Mouse (Mus musculus): ENCODE measurements around the gene Spata2.

Spata2 gene

DNA sequence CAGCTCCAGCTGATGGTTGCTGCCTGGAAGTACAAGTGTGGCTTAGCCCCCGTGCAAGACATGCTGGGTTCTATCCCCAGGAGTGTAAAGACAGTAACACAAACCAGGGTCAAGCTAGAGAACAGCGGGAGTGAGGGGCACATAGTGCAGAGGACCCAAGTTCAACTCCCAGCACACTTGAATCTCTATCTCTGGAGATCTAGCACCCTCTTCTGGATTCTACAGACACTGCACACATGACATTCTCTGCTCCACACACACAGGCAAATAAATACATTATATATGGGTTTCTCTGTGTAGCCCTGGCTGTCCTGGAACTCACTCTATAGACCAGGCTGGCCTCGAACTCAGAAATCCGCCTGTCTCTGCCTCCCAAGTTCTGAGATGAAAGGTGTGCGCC lies 20.3 kb upstream of the Spata2 start:
- intact Hi-C loops (cut with DNase I) = no loop called here

DNA sequence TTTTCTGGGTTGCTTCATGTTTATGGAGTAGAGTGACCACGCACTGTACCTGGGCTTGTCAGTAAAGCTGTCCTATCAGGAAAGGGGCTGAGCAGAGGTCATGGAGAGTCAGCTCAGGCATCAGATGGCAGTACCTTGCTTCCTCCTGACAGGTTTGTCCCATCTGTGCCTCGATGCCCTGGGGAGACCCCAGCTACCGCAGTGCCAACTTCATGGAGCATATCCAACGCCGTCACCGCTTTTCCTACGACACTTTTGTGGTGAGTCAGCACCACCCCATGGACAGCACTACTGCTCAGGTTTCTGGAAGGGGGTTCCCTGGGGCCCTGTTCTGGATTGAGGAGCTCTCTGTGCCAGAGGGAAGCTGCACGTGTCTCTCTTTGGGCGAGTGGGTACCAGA lies 19.7 kb upstream of the Spata2 start:
- intact Hi-C loops (cut with DNase I) = no loop called here

DNA sequence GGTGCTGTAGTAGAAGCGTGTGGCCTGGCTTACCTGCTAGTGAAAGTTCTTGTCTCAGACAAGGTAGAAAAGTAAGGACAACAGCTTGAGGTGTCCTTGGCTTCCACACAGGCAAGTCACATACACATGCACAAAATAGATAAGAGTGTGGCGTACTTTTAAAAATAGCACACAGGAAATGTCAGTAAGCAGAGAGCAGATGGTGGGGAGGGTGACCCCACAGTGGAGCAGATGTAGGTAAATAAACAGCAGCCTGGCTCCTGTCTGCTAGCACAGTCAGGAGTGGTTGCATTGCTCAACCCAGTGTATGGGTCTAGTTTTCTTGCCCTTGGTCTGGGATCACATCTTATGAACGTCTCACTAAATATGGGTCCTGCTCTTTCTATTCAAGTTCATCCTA lies 17.8 kb upstream of the Spata2 start:
- intact Hi-C loops (cut with DNase I) = no loop called here

DNA sequence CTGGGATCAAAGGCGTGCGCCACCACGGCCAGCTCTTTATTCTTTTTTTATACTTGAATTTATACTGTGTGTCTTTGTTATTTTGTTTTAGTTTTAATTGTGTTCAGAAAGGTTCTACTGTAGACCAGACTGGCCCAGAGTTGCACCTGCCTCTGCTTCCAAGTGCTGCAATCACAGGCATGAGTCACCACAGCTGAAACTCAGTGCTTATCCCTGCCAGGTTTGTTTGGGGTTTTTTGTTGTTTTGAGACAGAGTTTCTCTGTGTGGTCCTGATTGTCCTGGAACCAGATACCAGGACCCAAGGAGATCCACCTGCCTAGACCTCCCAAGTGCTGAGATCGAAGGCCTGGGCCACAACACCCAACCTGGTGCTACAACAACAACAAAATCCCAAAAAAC lies 15.9 kb upstream of the Spata2 start:
- intact Hi-C loops (cut with DNase I) = no loop called here

DNA sequence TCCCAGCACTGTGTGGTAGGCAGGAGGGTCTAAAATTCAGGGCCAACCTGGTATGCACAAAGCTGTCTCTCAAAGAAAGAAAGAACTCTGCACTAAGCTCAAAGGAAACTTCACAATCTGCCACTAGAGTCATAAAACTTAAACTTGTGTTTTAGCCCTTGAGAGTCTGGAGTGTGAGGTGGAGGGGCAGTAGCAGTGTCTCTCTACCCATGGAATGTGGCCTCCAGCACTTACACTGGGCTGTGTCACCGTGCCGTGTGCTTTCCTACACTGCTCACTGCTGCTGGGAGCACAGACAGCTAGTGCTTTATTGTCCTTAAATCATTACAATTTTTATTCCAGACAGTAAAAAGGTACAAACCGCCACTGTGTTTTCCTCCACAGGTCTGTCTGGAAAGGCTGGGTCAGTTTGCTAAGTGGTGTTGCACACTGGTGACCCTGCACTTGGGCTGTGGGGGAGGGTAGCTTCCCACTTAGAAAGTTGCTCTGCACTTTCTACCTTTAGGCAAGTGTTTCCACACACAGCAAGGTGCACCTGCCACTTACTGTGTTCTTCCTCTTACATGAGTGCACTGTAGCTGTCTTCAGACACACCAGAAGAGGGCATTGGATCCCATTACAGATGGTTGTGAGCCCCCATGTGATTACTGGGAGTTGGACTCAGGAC lies 15.2 kb upstream of the Spata2 start:
- intact Hi-C loops (cut with DNase I) = no loop called here

DNA sequence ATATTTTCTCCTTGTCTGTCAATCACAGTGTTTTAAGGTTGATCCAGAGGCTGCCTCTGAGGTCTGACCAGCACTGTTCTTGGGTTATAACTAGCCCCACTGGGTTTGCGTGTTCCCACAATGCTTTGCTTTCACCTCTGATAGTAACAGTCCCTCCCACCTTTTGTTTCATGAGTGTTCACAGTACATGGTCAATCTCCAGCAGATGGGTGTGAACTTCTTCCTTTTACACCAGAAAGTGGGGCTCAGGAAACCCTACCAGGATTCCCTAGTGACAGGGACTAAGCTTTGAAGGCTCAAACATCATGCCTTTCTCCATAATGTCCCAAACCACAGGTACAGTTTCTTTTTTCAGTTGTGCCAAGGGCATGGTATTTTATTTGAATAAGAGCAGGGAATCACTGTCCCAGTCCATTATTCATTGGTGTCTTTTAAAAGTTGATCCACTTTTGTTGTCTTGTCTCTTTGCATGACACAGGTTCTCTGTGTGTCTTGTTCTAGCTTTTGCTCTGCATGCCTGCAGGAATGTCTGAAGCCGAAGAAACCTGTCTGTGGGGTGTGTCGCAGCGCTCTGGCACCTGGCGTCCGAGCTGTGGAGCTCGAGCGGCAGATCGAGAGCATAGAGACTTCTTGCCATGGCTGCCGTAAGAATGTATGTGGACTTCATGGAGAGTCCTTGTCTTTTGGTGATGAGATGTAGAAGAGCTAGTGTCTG lies 14.0 kb upstream of the Spata2 start:
- intact Hi-C loops (cut with DNase I) = no loop called here

DNA sequence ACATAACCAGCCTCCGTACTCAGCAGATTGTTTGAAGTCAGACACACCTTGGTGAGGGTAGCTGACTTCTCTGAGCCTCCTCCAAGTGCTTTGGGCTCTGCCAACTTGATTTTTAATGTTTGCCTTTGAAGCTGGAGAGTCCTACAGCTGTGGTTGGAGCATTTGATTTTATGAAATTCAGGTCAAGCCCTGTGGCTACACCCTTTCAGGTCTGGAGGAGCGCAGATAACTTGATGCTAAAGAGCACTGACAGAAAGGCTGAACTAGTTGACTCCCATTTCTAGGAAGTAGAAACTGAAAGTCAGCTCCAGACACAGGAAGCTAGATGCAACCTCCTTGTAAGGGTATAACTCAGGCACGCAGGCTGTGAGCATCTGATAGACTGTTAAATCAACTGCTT lies 12.4 kb upstream of the Spata2 start:
- intact Hi-C loops (cut with DNase I) = no loop called here

DNA sequence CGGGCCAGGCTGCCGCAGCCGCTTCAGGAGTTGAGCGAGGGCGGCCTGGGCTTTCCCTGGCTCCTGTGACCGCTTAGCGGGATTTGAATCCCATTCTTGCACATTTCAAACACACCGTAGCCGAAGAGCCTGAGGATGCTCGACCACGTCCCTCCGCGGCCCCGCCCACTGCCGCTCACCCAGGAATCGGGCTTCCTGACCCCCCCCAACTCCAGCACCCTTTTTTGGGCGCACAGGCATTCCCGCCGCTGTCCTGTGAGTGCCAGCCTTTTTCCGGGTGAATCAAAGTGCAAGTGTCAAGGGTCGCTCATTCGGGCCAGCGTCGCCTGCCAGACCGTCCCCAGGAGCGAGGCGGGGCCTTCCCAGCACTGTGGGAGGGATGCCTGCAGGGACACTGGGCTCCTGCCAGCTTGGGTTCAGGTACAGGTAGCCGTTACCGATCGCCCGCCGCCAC lies 11.2 kb upstream of the Spata2 start:
- intact Hi-C loops (cut with DNase I) = no loop called here

DNA sequence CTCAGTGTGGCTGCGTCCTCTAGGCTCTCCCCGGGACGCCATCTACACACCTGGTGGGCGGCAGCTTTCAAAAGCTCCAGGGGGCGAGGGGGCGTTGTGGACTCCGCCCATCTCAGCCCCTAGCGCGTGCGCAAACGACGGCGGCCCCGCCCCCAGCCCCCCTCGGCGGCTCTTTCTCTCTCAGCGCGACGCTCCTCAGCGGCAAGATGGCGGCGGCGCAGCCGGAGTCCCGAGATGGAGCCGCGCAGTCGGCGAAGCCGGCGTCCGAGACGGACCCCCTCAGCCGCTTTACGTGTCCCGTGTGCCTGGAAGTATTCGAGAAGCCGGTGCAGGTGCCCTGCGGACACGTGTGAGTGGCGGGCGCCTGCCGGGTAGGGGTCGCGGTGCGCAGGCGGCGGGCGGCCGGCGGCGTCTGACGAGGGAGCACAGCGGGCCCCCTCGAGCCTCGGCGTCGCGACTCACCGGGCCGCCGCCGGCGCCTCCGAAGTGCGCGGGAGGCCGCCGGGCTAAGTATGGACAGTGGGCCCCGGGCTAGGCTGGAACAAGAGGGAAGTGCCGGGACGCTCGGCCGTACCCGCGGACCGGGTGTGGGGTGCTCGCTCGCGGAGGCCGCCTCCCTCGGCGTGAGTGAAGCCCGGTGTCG lies 10.7 kb upstream of the Spata2 start:
- intact Hi-C loops (cut with DNase I) = no loop called here

DNA sequence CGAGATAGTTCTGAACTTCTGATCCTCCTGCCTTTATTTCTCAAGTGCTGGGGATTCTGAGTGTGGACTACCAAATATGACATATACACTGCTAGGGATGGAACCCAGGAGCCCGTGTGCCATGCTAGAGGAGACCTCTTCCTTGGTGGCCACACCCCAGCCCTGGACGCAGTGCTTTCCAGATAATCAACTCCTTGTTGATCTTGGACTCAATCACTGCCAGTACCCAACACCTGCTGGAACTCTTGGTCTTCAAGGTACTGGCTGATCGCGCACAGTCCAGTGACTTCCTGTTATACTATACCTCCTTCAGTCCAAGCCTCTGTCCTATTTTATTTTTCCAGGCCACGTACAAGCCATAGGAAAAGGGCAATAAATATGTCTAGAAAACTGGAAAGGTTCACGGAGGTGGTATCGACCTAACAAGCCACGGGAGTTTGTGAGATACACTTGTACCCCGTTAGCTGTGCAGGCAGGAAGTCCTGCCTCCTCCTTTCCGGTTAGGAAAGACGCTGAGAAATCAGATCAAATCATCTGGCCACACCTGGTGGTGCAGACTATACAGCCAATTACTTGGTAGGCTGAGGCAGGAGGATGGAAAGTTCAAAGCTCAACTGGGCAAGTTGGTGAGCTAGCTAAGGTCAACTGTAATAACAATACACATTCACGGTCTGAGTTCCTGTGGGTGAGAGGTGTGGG lies 10.0 kb upstream of the Spata2 start:
- intact Hi-C loops (cut with DNase I) = no loop called here

DNA sequence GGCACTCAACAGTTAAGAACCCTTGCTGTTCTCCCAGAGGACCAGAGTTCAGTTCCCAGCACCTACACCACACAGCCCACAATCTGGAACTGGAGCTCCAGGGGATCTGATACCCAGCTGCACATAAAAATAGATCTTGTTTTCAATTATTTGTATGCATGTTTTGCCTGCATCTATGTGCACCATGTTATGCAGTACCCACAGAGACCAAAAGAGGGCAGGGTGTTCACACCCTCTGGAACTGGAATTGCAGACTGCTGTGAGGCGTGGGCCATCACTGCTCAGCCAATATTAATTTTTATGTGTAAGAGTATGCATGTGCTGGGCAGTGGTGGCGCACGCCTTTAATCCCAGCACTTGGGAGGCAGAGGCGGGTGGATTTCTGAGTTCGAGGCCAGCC lies 4.6 kb upstream of the Spata2 start:
- intact Hi-C loops (cut with DNase I) = no loop called here

DNA sequence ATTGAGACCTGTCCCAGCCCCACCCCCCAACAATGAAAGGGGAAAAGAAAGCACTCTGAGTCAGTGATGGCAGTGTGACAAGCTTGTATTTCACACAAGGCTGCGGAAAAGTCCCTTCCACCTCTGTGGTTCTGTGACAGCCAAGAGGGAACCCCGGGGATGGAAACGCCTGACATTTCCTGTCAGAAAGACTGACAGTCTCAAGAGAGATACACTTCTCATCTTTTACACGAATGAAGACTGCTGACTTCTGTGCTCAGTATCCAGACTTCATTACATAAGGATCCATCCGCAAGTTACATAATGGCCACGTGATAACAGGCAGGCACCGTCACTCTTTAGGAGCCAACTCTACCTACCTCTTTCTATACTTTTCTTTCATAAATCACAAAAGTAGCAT lies 3.8 kb upstream of the Spata2 start:
- intact Hi-C loops (cut with DNase I) = no loop called here

DNA sequence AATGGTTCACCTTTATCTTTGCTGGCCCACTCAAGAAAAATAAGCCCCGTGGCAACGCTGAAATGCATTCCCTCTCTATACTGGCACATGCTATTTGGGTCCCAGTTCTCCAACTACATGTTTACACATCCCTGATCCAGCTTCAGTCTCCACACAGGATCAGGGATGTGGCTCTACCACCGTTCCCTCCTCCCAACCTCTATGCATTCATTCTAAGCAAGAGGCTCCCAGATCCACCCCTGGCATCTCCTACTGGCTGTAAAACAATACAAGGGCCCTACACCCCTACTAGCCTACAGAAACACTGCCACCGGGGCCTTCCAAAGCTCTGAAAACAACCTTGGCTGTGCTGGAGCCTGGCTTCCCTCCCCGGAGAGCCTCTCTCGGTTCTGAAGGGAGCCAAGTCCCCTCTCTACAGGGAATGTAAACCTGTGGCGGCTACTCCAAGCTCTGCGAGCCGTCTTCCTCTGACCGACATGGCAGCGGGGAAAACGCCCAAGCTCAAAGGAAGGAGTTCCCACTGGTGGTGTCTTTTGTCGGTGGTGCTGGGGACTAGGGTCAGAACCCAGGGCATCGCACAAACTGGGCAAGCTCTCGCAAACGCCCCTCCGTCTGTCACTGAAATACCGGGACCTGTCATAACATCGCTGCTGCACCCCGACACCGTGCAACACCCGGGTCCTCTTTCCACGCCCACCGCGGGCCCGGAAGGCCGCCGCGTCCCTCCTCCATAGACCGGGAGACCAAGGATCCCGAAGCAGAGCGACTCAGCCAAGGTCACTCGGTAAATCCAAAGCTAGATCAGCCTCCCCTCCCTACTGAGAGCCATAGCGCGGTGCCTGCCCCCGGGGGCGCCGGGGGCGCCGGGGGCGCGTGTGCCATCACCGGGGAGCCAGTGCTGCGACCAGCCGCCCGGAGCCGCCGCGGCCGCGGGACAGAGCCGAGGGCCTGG lies 654 bp downstream of the Spata2 start, which contains the start of gene Rnf114:
Rnf114 (plus strand) TSS at position 889 of the 952 bp plus-strand sequence.
- intact Hi-C loops (cut with DNase I) = no loop called here

DNA sequence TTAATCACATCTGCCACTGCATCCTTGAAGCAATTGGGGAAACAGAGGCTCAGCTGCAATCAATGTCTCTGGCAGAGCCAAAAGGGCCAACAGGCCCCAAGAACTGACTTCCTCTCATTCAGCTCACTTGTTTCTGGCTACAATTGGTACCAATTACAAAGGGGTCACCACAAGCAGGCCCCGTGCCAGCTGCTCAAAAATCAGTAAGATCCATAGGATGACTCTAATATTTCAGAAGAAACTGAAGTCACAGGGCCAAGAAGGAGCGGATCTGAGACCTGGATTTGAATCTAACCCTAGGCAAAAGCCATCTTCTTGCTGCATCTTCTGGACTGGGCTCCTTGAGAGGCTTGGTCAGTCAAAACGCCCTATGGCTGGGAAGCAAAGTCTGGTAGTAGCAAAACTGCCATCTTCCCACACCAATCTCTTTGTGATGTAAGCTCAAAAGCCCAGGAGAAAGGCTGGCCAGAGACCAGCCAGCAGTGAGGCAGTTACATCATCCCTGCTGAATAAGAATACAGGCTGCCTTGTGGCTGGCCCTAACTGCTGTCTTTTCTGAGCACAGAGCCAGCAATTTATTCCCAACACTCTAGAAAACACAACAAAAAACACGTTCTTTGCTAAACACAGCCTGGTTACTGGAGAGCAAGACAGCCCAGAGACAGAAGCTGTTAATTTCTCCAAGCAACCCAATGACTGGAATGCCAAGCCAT lies 1.7 kb downstream of the Spata2 start:
- intact Hi-C loops (cut with DNase I) = no loop called here

DNA sequence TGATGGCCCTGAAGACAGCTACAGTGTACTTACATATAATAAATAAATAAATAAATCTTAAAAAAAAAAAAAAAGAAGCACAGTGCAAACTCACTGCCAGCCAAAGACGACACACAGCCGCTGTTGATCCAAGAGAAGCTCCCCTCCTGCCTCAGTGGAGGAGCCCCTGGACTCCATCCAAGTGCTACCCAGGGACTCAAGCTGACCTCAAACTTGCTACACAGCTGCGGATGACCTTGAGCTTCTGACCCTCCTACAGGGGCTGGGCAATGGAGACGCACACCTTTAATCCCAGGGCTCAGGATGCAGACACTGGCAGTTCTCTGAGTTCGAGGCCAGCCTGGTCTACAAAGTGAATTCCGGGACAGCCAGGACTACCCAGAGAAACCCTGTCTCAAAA lies 4.7 kb downstream of the Spata2 start:
- intact Hi-C loops (cut with DNase I) = no loop called here

DNA sequence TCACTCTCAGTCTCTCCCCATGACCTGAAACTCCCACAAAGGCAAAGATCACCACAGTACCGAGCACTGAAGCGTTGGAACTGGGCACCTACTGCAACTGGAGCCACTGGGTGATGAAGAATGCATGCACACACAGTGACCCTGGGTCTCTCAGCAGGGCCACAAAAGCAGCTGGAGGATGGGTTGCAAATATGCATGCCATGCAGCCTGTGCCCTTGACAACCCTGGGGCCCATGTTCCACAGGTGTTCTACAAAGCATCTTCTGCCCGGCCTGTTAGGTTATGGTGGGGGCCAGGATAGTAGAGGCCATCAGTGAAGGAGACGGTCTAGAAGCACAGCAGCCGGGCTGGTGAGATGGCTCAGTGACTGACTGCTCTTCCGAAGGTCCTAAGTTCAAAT lies 5.1 kb downstream of the Spata2 start:
- intact Hi-C loops (cut with DNase I) = no loop called here

DNA sequence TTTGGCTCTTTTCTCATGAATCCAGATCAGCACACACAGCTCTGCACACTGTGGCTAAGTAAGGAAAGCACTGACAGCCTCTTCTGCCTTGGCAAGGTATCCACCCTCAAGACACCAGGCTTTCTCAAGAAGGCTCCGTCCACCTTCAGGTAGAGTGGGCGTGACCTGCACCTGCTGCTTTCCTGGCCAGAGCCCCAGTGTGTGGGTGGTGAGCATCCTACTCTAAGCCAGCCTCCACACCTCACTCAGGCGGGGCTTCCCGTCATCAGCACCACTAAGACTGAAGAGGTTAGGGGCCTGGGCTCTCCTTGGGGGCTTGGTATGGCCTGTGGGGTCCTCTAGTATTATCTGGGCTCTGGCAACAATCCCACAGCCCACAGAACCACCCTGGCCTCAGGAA lies 6.1 kb downstream of the Spata2 start:
- intact Hi-C loops (cut with DNase I) = no loop called here

DNA sequence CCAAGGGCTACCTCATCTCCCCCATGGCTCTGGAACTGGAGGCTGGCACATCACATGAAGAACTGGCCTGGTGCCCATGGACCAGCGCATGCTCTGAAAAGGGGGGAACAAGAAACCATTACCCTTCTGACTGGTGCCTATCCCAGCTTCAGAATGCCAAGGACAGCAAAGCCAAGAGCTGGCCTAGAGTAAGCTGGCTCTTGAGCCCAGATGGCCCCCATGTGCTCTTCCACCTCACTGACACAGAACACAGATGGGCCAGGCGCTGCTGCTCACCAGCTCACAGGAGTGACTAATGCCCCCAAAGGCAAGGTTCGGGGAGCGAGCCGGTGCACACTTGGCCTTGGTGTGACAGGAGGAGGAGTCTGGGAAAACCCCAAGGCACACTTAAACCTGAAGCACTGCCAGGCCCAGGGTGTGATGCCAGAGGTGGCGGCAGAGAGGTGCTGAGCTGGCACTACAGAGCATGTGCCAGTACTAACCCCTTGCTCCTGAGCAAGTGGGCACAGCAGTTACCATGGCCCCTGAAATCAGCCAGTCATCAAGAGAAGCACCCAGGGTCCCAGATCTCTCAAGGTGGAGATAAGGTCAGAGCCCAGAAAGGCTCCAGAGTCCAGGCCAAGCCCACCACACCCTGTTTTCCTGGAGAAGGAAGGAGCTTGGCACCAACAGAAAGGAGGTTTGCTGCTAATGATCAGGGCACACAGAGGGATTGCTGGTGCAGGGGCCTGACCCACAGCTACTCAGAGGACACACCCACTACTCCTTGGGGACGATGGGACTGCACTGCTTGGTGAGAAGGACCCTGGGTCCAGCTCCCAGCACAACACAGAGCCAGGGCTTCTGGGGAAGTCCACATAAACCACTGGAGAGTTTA lies 6.9 kb downstream of the Spata2 start:
- intact Hi-C loops (cut with DNase I) = no loop called here

DNA sequence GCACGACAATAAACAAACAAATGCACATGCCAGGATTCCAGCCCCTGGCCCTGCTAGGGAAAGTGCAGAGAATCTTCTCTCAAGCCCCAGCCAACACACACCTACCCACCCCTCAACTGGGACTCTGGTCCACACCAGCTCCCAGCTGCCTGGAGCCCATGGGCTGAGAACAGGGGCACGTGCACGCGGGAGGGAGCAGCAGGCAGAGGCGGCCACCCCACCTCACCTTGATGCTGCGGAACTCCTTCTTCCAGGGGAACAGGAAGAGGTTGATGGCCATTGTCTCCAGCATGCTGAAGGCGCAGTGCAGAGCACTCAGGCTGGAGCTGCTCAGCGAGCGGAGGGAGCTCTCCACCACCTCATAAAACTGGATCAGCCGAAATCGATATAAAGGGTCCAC lies 7.8 kb downstream of the Spata2 start:
- intact Hi-C loops (cut with DNase I) = no loop called here

All from adrenal gland (tissue).